Mouse (Mus musculus) neural tube, embryonic 15.5 days (tissue): ENCODE data around the gene Exoc6. TPM values are rescaled to one million over a fixed set of nuclear protein-coding genes. Genes with fewer than 3 reads are reported as not detected.
A peak's percentile ranks its signal among the peaks of the same experiment; 100 is the strongest.

ENCODE experiments used
- ATAC-seq: fragments of 200-750 bp; cut with Nextera tagmentation; 2 replicates; pipeline ENCODE4 v1.8.0; 2017; ENCODE audit warnings: mild to moderate bottlenecking, moderate TSS enrichment, moderate library complexity; ENCODE audit not compliant: low FRiP score
- H3K27ac ChIP-seq: fragments of 300-500 bp; sonication (generic); replicated peaks from 2 replicates; pipeline ENCODE4 v1.5.1; 2015; ENCODE audit warnings: mild to moderate bottlenecking, inconsistent platforms
- H3K27me3 ChIP-seq: fragments of 300-500 bp; sonication (generic); replicated peaks from 2 replicates; pipeline ENCODE4 v1.6.1; 2015; ENCODE audit warnings: inconsistent platforms
- H3K36me3 ChIP-seq: fragments of 300-500 bp; sonication (generic); 2 replicates; pipeline ENCODE4 v1.6.1; 2015; ENCODE audit warnings: inconsistent platforms
- H3K4me1 ChIP-seq: fragments of 300-500 bp; sonication (generic); 2 replicates; pipeline ENCODE4 v1.6.1; 2015; ENCODE audit warnings: inconsistent platforms
- H3K4me2 ChIP-seq: fragments of 300-500 bp; sonication (generic); 2 replicates; pipeline ENCODE4 v1.6.1; 2015; ENCODE audit warnings: inconsistent platforms, mild to moderate bottlenecking, moderate library complexity
- H3K4me3 ChIP-seq: fragments of 300-500 bp; sonication (generic); replicated peaks from 2 replicates; pipeline ENCODE4 v1.5.1; 2015; ENCODE audit warnings: mild to moderate bottlenecking, inconsistent platforms
- H3K9ac ChIP-seq: fragments of 300-500 bp; sonication (generic); replicated peaks from 2 replicates; pipeline ENCODE4 v1.6.1; 2015; ENCODE audit warnings: mild to moderate bottlenecking, inconsistent platforms
- H3K9me3 ChIP-seq: fragments of 300-500 bp; sonication (generic); replicated peaks from 2 replicates; pipeline ENCODE4 v1.6.1; 2016; ENCODE audit warnings: inconsistent platforms
- WGBS: fragments of 180-500 bp; shearing (Covaris S2); methylation state at CpG from one replicate; pipeline ENCODE4 v1.1.7; 2015; ENCODE audit warnings: mixed read lengths; 5-methylcytosine and 5-hydroxymethylcytosine counted together
- polyA plus RNA-seq: library from polyadenylated mRNA; unstranded; fragments of >200 nt; fragmentation: Nextera tagmentation; extraction: Ambion mirVana; gene quantifications from 2 replicates; pipeline ENCODE4 v1.2.1, GENCODE M21; 2015

Exoc6 gene
- polyA plus RNA-seq, 1 experiment from 2014 or later = 19.7 TPM

DNA sequence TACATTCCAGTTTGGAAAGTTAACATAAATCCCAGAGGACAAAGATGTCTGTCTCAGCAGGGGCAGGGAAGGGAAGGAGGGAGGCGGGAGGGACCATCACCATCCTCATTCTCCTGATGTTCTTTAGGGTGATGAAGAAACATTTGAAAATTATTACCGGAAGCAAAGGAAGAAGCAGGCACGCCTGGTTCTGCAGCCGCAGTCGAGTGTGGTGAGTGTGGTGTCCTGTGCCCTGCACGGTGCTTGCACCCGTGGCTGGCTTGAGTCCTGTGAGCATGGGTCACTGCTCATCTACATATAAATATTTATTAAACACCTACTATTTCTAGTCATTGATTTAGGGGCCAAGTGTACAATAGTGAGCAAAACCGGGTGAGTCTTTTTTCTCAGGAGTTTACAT lies 35.5 kb downstream of the Exoc6 start:
- Histone ChIP-seq H3K9ac (no peak overlapping the region), H3K36me3 (no peaks in the 10 kb centered on the region), H3K27ac (no peak overlapping the region), H3K9me3 (no peaks in the 10 kb centered on the region), H3K4me1 (no peaks in the 10 kb centered on the region), H3K4me3 (no peak overlapping the region), H3K4me2 (no peak overlapping the region), H3K27me3 (no peaks in the 10 kb centered on the region)
- 63% methylated on average over 8 of the region's 8 CpGs for WGBS
- no peak for ATAC-seq

DNA sequence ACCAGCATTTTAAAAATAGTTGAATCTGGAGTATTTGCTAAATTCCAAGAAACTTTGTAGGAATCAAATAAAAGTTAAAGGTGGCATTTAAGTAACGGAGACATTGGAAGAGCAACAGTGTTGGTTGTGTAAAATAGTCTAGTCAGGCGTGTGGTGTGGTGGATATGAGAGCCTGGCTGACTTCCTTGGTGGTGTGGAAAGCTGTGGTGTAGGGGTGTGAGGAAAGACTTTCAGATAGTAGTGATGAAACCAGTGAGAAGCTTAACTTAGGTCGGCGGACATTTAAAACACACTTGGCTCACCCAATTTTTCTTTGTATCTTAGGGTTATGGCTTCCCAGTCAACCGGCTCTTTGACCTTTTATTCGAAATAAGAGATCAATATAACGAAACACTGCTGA lies 40.3 kb downstream of the Exoc6 start:
- no peak for ATAC-seq
- Histone ChIP-seq H3K4me2 (no peak overlapping the region), H3K4me3 (no peak overlapping the region), H3K9me3 (no peaks in the 10 kb centered on the region), H3K36me3 (0 out of 2 replicates have a peak, but pooled peaks cover 4% of the 10 kb centered on the region), H3K4me1 (no peaks in the 10 kb centered on the region), H3K27me3 (no peaks in the 10 kb centered on the region), H3K27ac (no peak overlapping the region), H3K9ac (no peak overlapping the region)
- WGBS = 97% methylated on average over 7 of the region's 7 CpGs

DNA sequence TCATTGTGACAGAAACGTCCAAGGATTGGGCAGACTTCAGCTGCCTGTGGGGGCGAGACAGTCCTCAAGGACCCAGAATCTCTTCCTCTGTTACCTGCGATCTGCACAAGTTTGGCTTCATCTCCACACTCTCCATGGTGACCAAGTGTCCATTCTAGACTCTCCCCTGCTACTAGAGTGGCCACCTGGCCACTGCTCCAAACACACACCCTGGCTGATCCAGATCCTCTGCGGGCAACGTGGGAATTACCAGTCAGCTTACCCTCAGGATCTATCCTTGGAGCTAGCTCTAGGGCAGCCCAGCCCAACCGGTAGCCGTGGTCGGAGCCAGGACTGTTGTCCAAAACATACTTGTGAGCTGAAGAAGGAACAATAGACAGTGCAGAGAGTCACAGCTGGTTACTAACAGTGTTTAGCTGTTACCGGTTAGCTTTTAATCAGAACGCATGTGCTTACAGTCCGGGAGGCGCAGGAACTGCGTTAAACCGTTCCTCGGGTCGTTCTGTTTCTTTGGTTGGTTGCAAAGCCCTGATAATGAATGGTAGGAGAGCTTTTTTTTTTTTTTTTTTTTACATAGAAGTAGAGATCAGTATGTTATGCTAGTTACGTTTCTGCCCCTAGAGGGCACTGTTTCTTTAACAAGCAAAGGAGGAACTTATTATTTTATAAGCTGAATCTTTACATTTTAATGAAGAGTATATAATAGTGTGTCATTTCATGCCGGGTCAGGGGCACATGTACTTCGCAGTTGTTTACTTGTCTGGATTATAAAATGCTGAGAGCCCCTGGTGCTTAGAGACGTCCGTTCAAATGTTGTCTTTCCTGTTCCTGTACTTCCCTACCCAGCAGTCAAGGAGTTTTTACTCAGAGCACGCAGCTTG lies 52.0 kb downstream of the Exoc6 start:
- no peak overlapping the region for H3K27ac ChIP-seq
- no peaks in the 10 kb centered on the region for H3K9me3 ChIP-seq
- H3K36me3 ChIP-seq = no peaks in the 10 kb centered on the region
- H3K4me1 ChIP-seq = 0 out of 2 replicates have a peak, but pooled peaks cover 6% of the 10 kb centered on the region
- 45% methylated on average over 22 of the region's 22 CpGs for WGBS
- peak overlapping the region; percentile 35 for H3K4me2 ChIP-seq
- no peaks in the 10 kb centered on the region for H3K27me3 ChIP-seq
- ATAC-seq = peak; percentile 47; the same call in 1 of the 2 replicates
- H3K4me3 ChIP-seq = no peak overlapping the region
- no peak overlapping the region; the same call in 1 of the 2 replicates for H3K9ac ChIP-seq

DNA sequence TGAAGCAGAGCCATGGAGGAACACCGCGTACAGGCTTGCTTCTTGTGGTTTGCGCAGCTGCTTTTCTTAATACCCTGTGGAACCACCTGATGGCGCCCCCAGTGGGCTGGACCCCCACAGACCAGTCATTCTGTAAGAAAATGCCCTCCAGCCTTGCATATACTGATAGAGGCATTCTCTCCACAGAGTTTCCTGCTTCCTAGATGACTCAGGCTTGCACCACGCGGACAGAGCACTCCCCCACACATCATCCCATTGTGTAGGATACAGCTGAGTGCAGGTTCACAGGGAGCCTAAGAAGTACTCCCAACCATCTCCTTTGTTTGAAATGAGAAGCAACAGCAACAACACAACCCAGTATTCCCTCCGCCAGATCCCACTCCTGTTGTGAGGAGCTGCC lies 59.8 kb downstream of the Exoc6 start:
- 69% methylated on average over 7 of the region's 7 CpGs for WGBS
- Histone ChIP-seq H3K9ac (no peak overlapping the region), H3K36me3 (peaks cover 6% of the 10 kb centered on the region; the same call in 1 of the 2 replicates), H3K4me1 (no peaks in the 10 kb centered on the region), H3K27me3 (no peaks in the 10 kb centered on the region), H3K27ac (no peak overlapping the region), H3K9me3 (no peaks in the 10 kb centered on the region), H3K4me2 (no peak overlapping the region), H3K4me3 (no peak overlapping the region)
- no peak for ATAC-seq

DNA sequence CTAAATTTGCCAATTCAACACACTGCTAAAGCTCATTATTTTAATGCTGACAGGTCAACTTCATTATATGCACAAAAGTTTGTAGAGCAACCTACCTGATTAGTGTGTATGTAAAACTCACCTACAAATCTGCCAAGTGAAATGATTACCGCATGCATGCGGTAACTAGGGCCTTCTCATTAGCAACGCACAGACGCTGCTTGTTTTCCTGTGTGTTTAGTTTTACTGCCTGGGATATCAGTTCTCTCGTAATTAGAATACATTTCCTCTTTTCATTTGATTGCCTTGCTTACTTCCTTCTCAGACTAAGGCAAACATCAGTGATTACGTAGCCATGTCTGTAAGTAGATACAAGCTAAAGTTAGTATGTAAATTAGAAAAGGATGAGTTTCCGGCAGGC lies 62.7 kb downstream of the Exoc6 start:
- H3K9ac ChIP-seq = no peak overlapping the region
- H3K4me3 ChIP-seq = no peak overlapping the region
- WGBS = 64% methylated on average over 7 of the region's 7 CpGs
- no peak for ATAC-seq
- no peaks in the 10 kb centered on the region for H3K27me3 ChIP-seq
- H3K4me2 ChIP-seq = no peak overlapping the region
- no peaks in the 10 kb centered on the region for H3K4me1 ChIP-seq
- H3K36me3 ChIP-seq = peaks cover 10% of the 10 kb centered on the region; the same call in 1 of the 2 replicates
- no peak overlapping the region for H3K27ac ChIP-seq
- no peaks in the 10 kb centered on the region for H3K9me3 ChIP-seq

DNA sequence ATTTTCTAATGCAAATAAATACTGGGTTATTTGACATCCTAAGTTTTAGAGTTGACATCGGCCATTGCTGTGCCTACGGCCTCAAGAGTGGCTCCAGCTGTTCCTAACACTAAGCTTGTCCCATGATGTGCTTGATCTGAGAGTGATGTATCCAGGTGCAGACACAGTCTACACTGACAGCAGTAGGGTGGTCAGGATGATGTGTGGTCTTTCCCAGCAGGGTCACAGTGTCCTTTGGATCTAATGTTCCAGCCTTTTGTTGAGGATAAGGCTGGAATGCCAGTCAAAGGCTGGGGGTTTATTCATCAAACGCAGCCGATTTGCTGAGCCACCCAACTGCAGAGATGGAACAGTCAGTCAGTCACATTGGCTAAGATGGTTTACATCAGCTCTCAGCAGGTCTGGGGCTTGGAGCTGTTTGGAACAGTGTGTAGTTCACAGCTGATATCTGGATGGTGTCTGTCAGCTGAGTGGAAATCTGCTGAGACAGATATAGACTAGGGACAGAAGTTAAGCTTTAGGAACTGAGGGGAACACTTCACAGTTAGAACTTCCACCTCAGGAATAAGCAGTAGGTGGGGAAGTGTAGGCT lies 64.9 kb downstream of the Exoc6 start:
- no peak for ATAC-seq
- H3K4me2 ChIP-seq = no peak overlapping the region
- H3K27ac ChIP-seq = no peak overlapping the region
- WGBS = 72% methylated on average over 4 of the region's 4 CpGs
- H3K36me3 ChIP-seq = 0 out of 2 replicates have a peak, but pooled peaks cover 6% of the 10 kb centered on the region
- H3K9ac ChIP-seq = no peak overlapping the region
- H3K4me3 ChIP-seq = no peak overlapping the region
- H3K9me3 ChIP-seq = no peaks in the 10 kb centered on the region
- no peaks in the 10 kb centered on the region for H3K27me3 ChIP-seq
- no peaks in the 10 kb centered on the region for H3K4me1 ChIP-seq

DNA sequence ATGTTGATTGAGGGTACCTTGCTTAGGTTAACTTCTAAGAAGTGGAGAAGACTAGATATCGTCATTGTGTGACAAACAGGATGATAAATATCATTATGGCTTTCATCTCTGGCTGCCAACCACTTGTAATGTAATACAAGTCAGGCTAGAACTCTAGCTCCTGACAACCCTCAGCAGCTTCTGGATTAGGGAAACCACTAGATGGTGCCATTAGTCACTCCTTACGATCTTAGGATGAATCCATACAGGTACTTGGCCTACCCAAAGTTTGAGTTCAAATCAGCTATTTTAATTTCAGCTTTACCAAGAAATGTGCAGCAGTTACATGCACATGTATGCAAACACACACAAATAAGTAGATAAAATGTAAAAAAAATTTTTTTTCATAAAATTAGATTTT lies 97.8 kb downstream of the Exoc6 start:
- no peak overlapping the region for H3K27ac ChIP-seq
- H3K9ac ChIP-seq = no peak overlapping the region
- no peaks in the 10 kb centered on the region for H3K9me3 ChIP-seq
- WGBS = 47% methylated on average over 2 of the region's 2 CpGs
- no peak for ATAC-seq
- no peaks in the 10 kb centered on the region for H3K36me3 ChIP-seq
- no peaks in the 10 kb centered on the region for H3K27me3 ChIP-seq
- no peaks in the 10 kb centered on the region for H3K4me1 ChIP-seq
- no peak overlapping the region for H3K4me3 ChIP-seq
- H3K4me2 ChIP-seq = no peak overlapping the region

DNA sequence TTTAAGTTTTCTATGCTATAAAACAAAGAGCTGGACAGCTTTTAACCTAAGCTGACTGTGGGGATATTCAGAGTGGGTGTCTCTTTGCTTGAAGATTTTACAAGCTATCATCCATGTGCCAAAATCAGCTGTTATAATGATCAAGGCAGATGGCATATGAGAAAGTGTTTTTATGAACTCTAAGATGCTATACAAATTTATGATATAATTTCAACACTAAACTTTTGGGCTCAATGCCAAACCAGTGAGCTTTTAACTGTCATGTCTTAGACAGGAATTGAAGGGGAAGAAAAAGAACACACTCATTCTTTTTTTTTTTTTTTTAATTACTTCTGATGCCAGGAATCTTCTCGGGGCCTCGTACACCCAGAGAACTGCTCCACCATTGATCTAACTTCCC lies 100.3 kb downstream of the Exoc6 start:
- Histone ChIP-seq H3K4me1 (no peaks in the 10 kb centered on the region), H3K9me3 (no peaks in the 10 kb centered on the region), H3K27me3 (no peaks in the 10 kb centered on the region), H3K27ac (no peak overlapping the region), H3K4me2 (no peak overlapping the region), H3K4me3 (no peak overlapping the region), H3K36me3 (no peaks in the 10 kb centered on the region), H3K9ac (no peak overlapping the region)
- WGBS = 68% methylated on average over 2 of the region's 2 CpGs
- ATAC-seq = no peak

DNA sequence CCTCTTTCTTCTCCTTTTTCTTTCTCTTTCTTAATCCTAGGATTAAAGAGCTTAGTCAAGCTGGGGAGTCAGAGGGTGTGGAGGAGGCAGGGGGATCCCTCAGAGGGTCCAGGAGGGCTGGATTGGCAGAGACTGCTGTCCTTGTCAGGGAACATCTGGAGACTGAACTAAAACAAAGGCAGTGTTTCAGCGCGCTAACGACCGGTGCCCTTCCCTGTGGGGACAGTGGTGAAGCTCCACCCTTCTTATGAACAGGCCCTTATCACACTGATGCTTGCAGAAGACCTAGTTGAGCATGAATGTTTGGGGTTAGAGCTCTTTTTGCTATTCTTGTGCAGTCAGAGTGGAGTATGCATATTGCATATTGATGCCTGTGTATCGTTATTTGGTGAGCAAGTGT lies 103.8 kb downstream of the Exoc6 start:
- ATAC-seq = no peak
- no peak overlapping the region for H3K27ac ChIP-seq
- H3K9me3 ChIP-seq = no peaks in the 10 kb centered on the region
- H3K4me1 ChIP-seq = no peaks in the 10 kb centered on the region
- H3K4me3 ChIP-seq = no peak overlapping the region
- no peaks in the 10 kb centered on the region for H3K27me3 ChIP-seq
- H3K9ac ChIP-seq = no peak overlapping the region
- no peaks in the 10 kb centered on the region for H3K36me3 ChIP-seq
- no peak overlapping the region for H3K4me2 ChIP-seq
- 47% methylated on average over 5 of the region's 5 CpGs for WGBS

DNA sequence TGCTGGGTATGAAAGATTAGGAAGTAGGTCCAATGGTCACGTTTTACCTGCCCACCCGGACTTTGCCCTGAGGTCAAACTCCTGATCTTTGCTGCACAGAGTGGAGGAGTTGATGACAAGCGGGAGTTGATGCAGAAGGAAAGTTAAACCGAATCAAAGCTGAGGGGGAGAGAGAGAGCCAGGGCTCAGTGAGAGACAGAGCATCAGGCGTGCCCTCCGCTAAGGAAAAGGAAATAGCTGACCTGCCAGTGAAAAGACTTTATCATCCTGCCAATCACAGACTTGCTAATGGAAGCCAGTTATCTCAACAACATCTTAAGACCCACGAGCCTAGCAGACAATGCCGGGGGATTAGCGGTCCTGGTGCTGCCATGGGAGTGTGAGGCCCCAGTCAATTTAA lies 106.2 kb downstream of the Exoc6 start:
- 19% methylated on average over 9 of the region's 9 CpGs for WGBS
- no peak overlapping the region for H3K4me2 ChIP-seq
- H3K4me1 ChIP-seq = no peaks in the 10 kb centered on the region
- H3K4me3 ChIP-seq = no peak overlapping the region
- H3K36me3 ChIP-seq = no peaks in the 10 kb centered on the region
- H3K27me3 ChIP-seq = no peaks in the 10 kb centered on the region
- ATAC-seq = no peak
- H3K27ac ChIP-seq = no peak overlapping the region
- H3K9me3 ChIP-seq = no peaks in the 10 kb centered on the region
- H3K9ac ChIP-seq = no peak overlapping the region

DNA sequence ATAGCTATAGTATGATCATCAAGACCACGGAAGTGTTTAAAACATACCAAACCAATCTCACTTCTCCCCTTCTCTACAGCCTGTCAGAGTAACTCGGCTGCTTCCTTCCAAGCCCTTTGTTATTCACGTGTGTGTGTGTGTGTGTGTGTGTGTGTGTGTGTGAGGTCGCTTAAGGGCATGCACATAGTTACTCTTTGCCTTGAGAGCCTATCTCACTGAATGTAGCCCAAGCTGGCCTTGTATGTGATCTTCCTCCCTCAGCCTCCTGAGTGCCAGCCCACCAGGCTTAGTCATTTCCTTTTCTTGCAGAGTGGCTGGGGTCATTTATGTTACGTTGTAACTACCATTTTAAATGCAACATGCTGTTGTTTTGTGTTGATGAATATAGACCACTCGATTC lies 115.0 kb downstream of the Exoc6 start:
- WGBS = 56% methylated on average over 6 of the region's 6 CpGs

More for the DNA sequence above, 115.0 kb downstream of the Exoc6 start:
- no peaks in the 10 kb centered on the region for H3K4me1 ChIP-seq
- H3K9ac ChIP-seq = no peak overlapping the region
- no peaks in the 10 kb centered on the region for H3K36me3 ChIP-seq
- no peak for ATAC-seq
- H3K4me3 ChIP-seq = no peak overlapping the region
- no peaks in the 10 kb centered on the region for H3K27me3 ChIP-seq
- H3K4me2 ChIP-seq = no peak overlapping the region
- H3K27ac ChIP-seq = no peak overlapping the region
- no peaks in the 10 kb centered on the region for H3K9me3 ChIP-seq
